Mouse (Mus musculus): Measurements from ENCODE around the gene Scgb1a1.
"Not testable (repeated sequence)": the region's sequence is repeated elsewhere in the genome, so short reads cannot be mapped to it uniquely, and the experiment has no call there.

Scgb1a1 gene

GRCm38 (mm10) chr19:9067292-9067691 lies 20.5 kb downstream of the Scgb1a1 start:
- no peak for DNase-seq (ENCODE audit: low read depth, low spot score)

- no peak for DNase-seq (ENCODE audit: low read depth, low spot score)
Measured at GRCm38 (mm10) chr19:9065621-9066561, 21.9 kb downstream of the Scgb1a1 start.

- DNase-seq (ENCODE audit: low read depth, low spot score), result no peak
Measured at GRCm38 (mm10) chr19:9063831-9064230, 23.9 kb downstream of the Scgb1a1 start.

- no peak for DNase-seq (ENCODE audit: low read depth, low spot score)
Measured at GRCm38 (mm10) chr19:9062822-9063221, 24.9 kb downstream of the Scgb1a1 start.

GRCm38 (mm10) chr19:9061221-9061893 lies 26.4 kb downstream of the Scgb1a1 start:
- no peak for DNase-seq (ENCODE audit: low read depth, low spot score)

- DNase-seq (ENCODE audit: low read depth, low spot score), result no peak
Measured at GRCm38 (mm10) chr19:9060103-9060502, 27.7 kb downstream of the Scgb1a1 start.

GRCm38 (mm10) chr19:9059391-9059790 lies 28.4 kb downstream of the Scgb1a1 start:
- DNase-seq (ENCODE audit: low read depth, low spot score), result no peak

- no peak for DNase-seq (ENCODE audit: low read depth, low spot score)
Measured at GRCm38 (mm10) chr19:9058944-9059343, 28.8 kb downstream of the Scgb1a1 start.

- no peak for DNase-seq (ENCODE audit: low read depth, low spot score)
Measured at GRCm38 (mm10) chr19:9058331-9058884, 29.4 kb downstream of the Scgb1a1 start.

- DNase-seq (ENCODE audit: low read depth, low spot score), result no peak
Measured at GRCm38 (mm10) chr19:9057679-9058078, 30.1 kb downstream of the Scgb1a1 start.

- no peak for DNase-seq (ENCODE audit: low read depth, low spot score)
Measured at GRCm38 (mm10) chr19:9055703-9056355, 31.9 kb downstream of the Scgb1a1 start.

- no peak for DNase-seq (ENCODE audit: low read depth, low spot score)
Measured at GRCm38 (mm10) chr19:9055153-9055552, 32.6 kb downstream of the Scgb1a1 start.

- DNase-seq (ENCODE audit: low read depth, low spot score), result no peak
Measured at GRCm38 (mm10) chr19:9052803-9053431, 34.8 kb downstream of the Scgb1a1 start.

GRCm38 (mm10) chr19:9051985-9052384 lies 35.8 kb downstream of the Scgb1a1 start:
- DNase-seq (ENCODE audit: low read depth, low spot score), result not testable (repeated sequence)

- no peak for DNase-seq (ENCODE audit: low read depth, low spot score)
Measured at GRCm38 (mm10) chr19:9050294-9051229, 37.2 kb downstream of the Scgb1a1 start.

GRCm38 (mm10) chr19:9048981-9049687 lies 38.6 kb downstream of the Scgb1a1 start:
- no peak for DNase-seq (ENCODE audit: low read depth, low spot score)

GRCm38 (mm10) chr19:9047946-9048387 lies 39.8 kb downstream of the Scgb1a1 start:
- DNase-seq (ENCODE audit: low read depth, low spot score), result no peak

- no peak for DNase-seq (ENCODE audit: low read depth, low spot score)
Measured at GRCm38 (mm10) chr19:9047207-9047945, 40.4 kb downstream of the Scgb1a1 start.

GRCm38 (mm10) chr19:9044291-9044690 lies 43.5 kb downstream of the Scgb1a1 start:
- DNase-seq (ENCODE audit: low read depth, low spot score), result no peak

Data from skeletal muscle tissue, adult 2 months (tissue).